Mouse (Mus musculus) limb, embryonic 11.5 days (tissue): ENCODE results near the gene Tead1. TPM values are rescaled to one million over a fixed set of nuclear protein-coding genes. Genes with fewer than 3 reads are reported as not detected.

Experiments used
- ATAC-seq: fragments of 200-750 bp; cut with Nextera tagmentation; 2 replicates; pipeline ENCODE4 v1.8.0; 2017; ENCODE audit warnings: low read depth; ENCODE audit not compliant: insufficient number of reproducible peaks, low FRiP score, low TSS enrichment
- DNase-seq: peaks from one replicate; pipeline ENCODE4 v3.0.0-alpha.2; 2015; ENCODE audit warnings: low spot score
- H3K27ac ChIP-seq: fragments of 300-500 bp; sonication (generic); replicated peaks from 2 replicates; pipeline ENCODE4 v1.5.1; 2014; ENCODE audit warnings: low read depth, mild to moderate bottlenecking, low read length
- H3K27me3 ChIP-seq: fragments of 300-500 bp; sonication (generic); 2 replicates; pipeline ENCODE4 v1.6.1; 2014; ENCODE audit warnings: mild to moderate bottlenecking, low read length, mixed read lengths; ENCODE audit not compliant: control insufficient read depth, insufficient read depth
- H3K36me3 ChIP-seq: fragments of 300-500 bp; sonication (generic); 2 replicates; pipeline ENCODE4 v1.6.1; 2014; ENCODE audit warnings: mild to moderate bottlenecking, low read length, moderate library complexity, mixed read lengths; ENCODE audit not compliant: control insufficient read depth, insufficient read depth
- H3K4me1 ChIP-seq: fragments of 300-500 bp; sonication (generic); 2 replicates; pipeline ENCODE4 v1.6.1; 2014; ENCODE audit warnings: low read length, mixed read lengths; ENCODE audit not compliant: control insufficient read depth, insufficient read depth
- H3K4me2 ChIP-seq: fragments of 300-500 bp; sonication (generic); 2 replicates; pipeline ENCODE4 v1.6.1; 2014; ENCODE audit warnings: low read depth, mild to moderate bottlenecking, moderate library complexity; ENCODE audit not compliant: severe bottlenecking
- H3K4me3 ChIP-seq: fragments of 300-500 bp; sonication (generic); 2 replicates; pipeline ENCODE4 v1.5.1; 2014; ENCODE audit warnings: low read depth, low read length
- H3K9ac ChIP-seq: fragments of 300-500 bp; sonication (generic); 2 replicates; pipeline ENCODE4 v1.6.1; 2014; ENCODE audit warnings: mild to moderate bottlenecking, low read length
- H3K9me3 ChIP-seq: fragments of 300-500 bp; sonication (generic); 2 replicates; pipeline ENCODE4 v1.6.1; 2016; ENCODE audit warnings: low read length; ENCODE audit not compliant: control insufficient read depth
- WGBS: fragments of 180-500 bp; shearing (Covaris S2); extraction: QIAGEN DNeasy Blood & Tissue Kit; methylation state at CpG from one replicate; pipeline ENCODE4 v1.1.7; 2014; 5-methylcytosine and 5-hydroxymethylcytosine counted together
- polyA plus RNA-seq: library from polyadenylated mRNA; unstranded; fragments of >200 nt; fragmentation: Nextera tagmentation; extraction: Ambion mirVana; gene quantifications from 2 replicates; pipeline ENCODE4 v1.2.1, GENCODE M21; 2014

Gene Tead1
- polyA plus RNA-seq, 1 experiment from 2014 or later: 18.3 TPM

DNA sequence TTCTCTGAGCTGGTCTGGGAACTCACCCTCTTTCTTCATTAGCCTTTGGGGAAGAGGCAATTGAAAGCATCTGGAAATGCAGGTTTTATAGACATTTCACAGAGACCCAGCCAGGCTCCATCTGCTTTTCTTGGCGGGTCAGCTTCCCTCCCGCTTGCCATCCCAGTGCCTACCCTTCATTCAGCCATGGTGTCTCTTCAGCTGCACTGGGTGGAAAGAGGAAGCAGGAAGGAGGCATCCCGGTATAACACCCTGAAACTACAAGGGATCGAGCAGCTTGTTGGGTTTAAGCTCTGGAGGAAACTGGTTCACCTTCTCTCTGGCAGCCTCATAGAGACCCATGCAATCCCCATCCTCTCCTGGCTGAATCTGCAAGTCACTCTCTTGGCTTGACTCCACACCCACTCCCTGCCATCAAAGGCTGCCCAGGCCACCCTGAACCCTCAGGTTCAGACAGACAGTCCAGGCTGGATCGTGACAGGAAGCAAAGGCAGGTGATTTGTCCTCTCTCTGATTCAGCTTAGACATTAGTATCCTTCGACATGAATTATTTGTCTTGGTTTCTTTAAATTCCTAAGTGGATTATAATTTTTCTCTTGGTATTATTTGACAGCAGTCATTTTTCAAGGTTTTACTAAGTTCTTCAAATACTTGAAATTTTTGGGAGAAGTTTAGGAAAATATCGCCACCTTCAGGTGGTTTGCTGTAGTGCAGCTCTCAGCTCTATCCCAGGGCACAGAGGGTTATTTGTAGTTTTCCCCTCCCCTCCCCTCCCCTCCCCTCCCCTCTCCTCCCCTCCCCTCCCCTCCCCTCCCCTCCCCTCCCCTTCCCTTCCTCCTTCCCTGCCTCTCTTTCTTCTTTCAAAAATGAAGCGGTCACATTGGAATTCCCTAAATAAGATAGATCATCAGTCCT, 189.7 kb downstream of the Tead1 start:
- no peak overlapping the region for H3K4me3 ChIP-seq
- H3K36me3 ChIP-seq: no peaks in the 10 kb centered on the region
- DNase-seq: peak; percentile 85
- H3K9ac ChIP-seq: no peak overlapping the region
- no peak; the same call in 1 of the 2 replicates for ATAC-seq
- H3K27me3 ChIP-seq: no peaks in the 10 kb centered on the region
- H3K27ac ChIP-seq: peak overlapping the region; percentile 49
- no peaks in the 10 kb centered on the region for H3K9me3 ChIP-seq
- no peak overlapping the region for H3K4me2 ChIP-seq
- WGBS: 33% methylated on average over 7 of the region's 8 CpGs
- peaks cover 15% of the 10 kb centered on the region for H3K4me1 ChIP-seq

DNA sequence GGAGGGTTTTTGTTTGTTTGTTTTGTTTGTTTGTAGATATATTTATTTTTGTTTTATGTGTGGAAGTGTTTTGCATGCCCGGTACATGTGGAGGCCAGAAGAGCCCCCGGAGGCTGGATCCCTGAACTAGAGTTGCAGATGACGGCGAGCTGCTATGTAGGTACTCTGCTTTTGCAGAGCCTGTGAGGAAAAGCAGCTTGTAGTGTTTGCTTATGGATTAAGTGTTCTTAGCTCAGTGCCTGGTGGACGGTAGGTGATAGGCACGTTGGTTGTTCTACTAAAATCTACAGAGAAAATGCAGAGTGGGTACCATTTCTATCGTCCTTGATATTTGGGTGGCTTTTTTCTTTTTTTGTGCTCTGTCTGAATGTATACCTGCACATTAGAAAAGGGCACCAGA, 192.6 kb downstream of the Tead1 start:
- Histone ChIP-seq H3K27me3 (no peaks in the 10 kb centered on the region), H3K4me3 (no peak overlapping the region), H3K9ac (no peak overlapping the region), H3K27ac (no peak overlapping the region), H3K9me3 (no peaks in the 10 kb centered on the region), H3K4me1 (peaks cover 12% of the 10 kb centered on the region), H3K36me3 (no peaks in the 10 kb centered on the region; the same call in 1 of the 2 replicates), H3K4me2 (no peak overlapping the region)
- no peak for ATAC-seq
- 96% methylated on average over 7 of the region's 7 CpGs for whole genome bisulfite sequencing
- DNase-seq: no peak

GRCm38 (mm10) chr7:112872435-112873196, 193.5 kb downstream of the Tead1 start:
- 90% methylated on average over 9 of the region's 9 CpGs for WGBS
- ATAC-seq (no peak), DNase-seq (no peak)
- H3K4me1 ChIP-seq: peaks cover 14% of the 10 kb centered on the region
- H3K9ac ChIP-seq: no peak overlapping the region
- no peaks in the 10 kb centered on the region for H3K9me3 ChIP-seq
- H3K4me2 ChIP-seq: no peak overlapping the region
- H3K27me3 ChIP-seq: no peaks in the 10 kb centered on the region
- no peak overlapping the region for H3K4me3 ChIP-seq
- H3K36me3 ChIP-seq: no peaks in the 10 kb centered on the region; the same call in 1 of the 2 replicates
- H3K27ac ChIP-seq: no peak overlapping the region

GRCm38 (mm10) chr7:112876128-112876527, 197.0 kb downstream of the Tead1 start:
- 0 out of 2 replicates have a peak, but pooled peaks cover 3% of the 10 kb centered on the region for H3K4me1 ChIP-seq
- H3K4me2 ChIP-seq: no peak overlapping the region
- no peak for DNase-seq
- H3K4me3 ChIP-seq: no peak overlapping the region
- no peaks in the 10 kb centered on the region for H3K27me3 ChIP-seq
- WGBS: 91% methylated on average over 10 of the region's 10 CpGs
- H3K9me3 ChIP-seq: no peaks in the 10 kb centered on the region
- H3K27ac ChIP-seq: no peak overlapping the region
- H3K9ac ChIP-seq: no peak overlapping the region
- ATAC-seq: no peak
- no peaks in the 10 kb centered on the region; the same call in 1 of the 2 replicates for H3K36me3 ChIP-seq

DNA sequence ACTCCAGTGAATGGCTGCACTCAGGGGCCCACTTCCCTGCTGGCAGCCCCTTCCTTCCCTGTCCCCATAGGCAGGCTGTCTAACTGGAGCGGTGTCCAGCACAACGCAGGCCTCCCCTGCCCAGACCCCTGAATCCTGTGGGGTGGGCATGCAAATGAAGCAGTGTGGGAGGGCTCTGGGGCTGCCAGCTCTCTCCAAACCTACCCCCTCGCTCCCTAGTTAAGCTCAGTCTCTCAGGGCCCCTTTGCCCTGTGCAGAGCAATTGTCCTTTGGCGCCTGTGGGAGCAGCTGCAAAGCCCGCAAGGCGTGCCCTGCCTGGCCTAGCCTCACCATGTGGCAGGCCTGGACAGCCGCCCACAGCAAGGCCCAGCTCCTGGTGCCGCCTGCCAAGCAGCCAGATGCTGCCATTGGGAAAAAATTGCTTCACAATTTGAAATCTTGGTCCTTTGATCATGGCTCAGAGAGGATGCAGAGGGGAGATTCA, 204.7 kb downstream of the Tead1 start:
- H3K36me3 ChIP-seq: no peaks in the 10 kb centered on the region

GRCm38 (mm10) chr7:112885546-112885945, 206.4 kb downstream of the Tead1 start:
- Histone ChIP-seq H3K27ac (no peak overlapping the region), H3K4me1 (peaks cover 12% of the 10 kb centered on the region), H3K4me2 (no peak overlapping the region), H3K4me3 (no peak overlapping the region), H3K9me3 (no peaks in the 10 kb centered on the region), H3K27me3 (no peaks in the 10 kb centered on the region), H3K36me3 (no peaks in the 10 kb centered on the region), H3K9ac (no peak overlapping the region)
- no peak for DNase-seq
- ATAC-seq: no peak
- WGBS: 75% methylated on average over 8 of the region's 8 CpGs

More for the DNA sequence above, 204.7 kb downstream of the Tead1 start:
- ATAC-seq (peak; percentile 81), DNase-seq (peak; percentile 70)
- Histone ChIP-seq H3K4me2 (0 out of 2 replicates have a peak overlapping the region, but pooled peaks have one; percentile 16), H3K27me3 (no peaks in the 10 kb centered on the region), H3K4me3 (no peak overlapping the region), H3K27ac (peak overlapping the region; percentile 85), H3K9ac (0 out of 2 replicates have a peak overlapping the region, but pooled peaks have one; percentile 34), H3K4me1 (peaks cover 12% of the 10 kb centered on the region), H3K9me3 (no peaks in the 10 kb centered on the region)
- 21% methylated on average over 8 of the region's 8 CpGs for WGBS

DNA sequence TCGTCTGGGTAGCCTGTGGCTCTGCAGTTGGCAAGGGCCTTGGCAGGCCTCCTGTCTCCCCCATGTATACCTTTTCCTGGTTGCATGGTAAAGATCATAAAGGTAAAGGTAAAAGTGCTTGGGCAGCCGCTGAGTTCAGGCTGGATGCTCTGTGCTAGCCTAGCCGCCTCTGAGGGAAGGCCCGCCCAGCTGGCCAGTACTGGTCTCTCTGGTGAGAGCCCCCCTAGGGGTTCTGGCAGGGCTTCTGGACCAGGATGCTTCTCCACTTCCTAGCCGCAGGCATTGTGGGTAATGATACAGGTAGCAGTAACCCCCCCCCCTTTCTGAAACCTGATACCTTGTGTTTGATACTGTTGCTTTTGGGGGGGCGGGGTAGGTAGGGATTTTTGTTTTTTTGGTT, 212.8 kb downstream of the Tead1 start:
- 86% methylated on average over 6 of the region's 6 CpGs for WGBS

DNA sequence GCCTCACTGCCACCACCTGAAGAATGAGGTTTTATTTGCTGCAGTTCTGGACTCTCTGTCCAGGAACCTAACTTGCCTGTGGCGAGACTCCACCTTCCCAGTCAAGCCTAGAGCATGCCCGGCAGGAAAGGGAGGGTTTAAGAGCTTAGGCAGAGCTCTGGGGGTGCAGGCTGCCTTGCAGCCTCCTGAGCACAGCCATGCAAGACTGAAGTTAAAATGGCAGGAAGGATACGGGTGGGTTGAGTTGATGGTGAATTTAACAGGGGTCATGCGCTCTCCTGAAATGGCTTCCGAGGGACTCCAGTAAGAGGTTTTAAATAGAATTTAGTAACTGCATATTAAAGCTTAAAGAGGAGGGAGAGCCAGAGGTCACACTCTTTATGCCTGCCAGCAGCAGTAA, 213.5 kb downstream of the Tead1 start:
- Histone ChIP-seq H3K27ac (no peak overlapping the region), H3K9ac (no peak overlapping the region), H3K4me1 (no peaks in the 10 kb centered on the region), H3K36me3 (no peaks in the 10 kb centered on the region), H3K4me2 (no peak overlapping the region), H3K9me3 (no peaks in the 10 kb centered on the region), H3K27me3 (no peaks in the 10 kb centered on the region), H3K4me3 (no peak overlapping the region)
- DNase-seq (no peak), ATAC-seq (no peak)
- whole genome bisulfite sequencing: 72% methylated on average over 5 of the region's 5 CpGs

More for the DNA sequence above, 212.8 kb downstream of the Tead1 start:
- no peaks in the 10 kb centered on the region for H3K4me1 ChIP-seq
- H3K9me3 ChIP-seq: no peaks in the 10 kb centered on the region
- ATAC-seq: no peak
- H3K27me3 ChIP-seq: no peaks in the 10 kb centered on the region
- DNase-seq: no peak
- no peak overlapping the region for H3K9ac ChIP-seq
- H3K36me3 ChIP-seq: no peaks in the 10 kb centered on the region
- H3K4me3 ChIP-seq: no peak overlapping the region
- no peak overlapping the region for H3K27ac ChIP-seq
- no peak overlapping the region for H3K4me2 ChIP-seq
